Mouse (Mus musculus) lung, adult 18-20 months (tissue): ENCODE measurements around the gene Nbas.

ENCODE experiments used
- DNase-seq, 2 experiments: peaks; one replicate each; pipeline ENCODE4 v3.0.0; 2022; ENCODE audit warnings: mixed read lengths in 2 of 2

Nbas gene

DNA sequence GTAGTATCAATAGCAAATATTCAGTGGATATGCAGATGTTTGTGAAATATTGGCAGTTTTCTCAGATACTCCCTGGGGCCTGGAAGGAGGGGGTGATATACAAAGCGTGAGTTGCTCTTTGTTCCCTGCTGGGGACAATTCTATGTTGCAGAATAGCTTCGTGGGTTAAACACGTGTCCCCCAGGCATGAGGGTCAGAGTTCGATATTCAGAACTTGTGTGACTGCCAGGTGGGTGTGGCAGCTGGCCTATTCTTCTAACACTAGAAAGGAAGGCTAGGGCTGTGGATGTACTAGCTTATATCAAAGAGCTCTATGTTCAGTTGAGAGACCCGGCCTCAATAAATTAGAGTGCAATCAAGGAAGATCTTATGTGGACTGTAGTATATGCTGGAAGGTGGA lies 274.9 kb downstream of the Nbas start:
- no peak for DNase-seq

DNA sequence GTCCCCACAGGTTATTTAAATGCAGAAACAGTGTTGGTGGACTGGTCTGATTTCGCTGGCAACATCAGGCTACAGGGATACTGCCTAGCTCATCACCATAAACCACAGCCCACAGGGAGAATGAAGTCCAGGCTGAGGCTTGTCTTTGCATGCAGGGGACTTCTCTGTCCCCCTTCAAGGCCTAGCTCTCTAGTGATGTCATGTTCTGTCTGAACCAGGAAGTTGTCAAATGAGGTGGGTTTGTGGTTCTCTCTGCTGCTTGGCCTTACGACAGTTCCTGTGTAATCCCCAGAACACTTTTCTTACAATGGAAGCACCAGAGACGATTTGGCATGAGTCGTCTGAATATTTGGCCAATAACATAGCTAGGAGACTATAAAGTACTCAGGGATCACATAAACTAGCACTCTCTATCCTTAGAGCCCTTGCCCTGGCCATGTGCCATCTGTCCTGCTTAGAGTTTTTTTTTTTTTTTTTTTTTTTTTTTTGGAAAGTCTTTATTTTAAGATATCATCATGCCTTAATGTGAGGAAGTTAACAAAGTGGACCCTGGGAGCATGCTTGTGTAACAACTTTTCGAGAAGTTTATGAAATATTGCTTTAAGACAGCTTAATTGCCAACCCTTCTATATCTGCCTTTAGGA lies 294.8 kb downstream of the Nbas start:
- no peak for DNase-seq

DNA sequence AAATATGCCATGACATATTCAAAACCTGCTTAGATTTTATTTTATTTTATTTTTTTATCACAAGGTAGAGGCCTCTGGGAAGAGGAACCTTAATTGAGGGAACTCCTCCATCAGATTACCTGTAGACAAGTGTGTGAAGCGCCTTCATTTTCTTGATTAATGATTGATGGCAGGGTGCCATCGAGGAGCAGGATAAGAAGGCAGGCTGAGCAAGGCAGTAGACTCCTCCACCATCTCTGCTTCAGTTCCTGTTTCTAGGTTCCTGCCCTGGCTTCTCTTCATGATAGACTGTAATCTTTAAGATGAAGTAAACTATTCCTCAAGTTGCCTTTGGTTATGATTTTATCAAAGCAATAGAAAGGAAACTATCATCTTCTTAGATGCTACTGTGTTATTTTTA lies 295.4 kb downstream of the Nbas start:
- DNase-seq, result no peak

DNA sequence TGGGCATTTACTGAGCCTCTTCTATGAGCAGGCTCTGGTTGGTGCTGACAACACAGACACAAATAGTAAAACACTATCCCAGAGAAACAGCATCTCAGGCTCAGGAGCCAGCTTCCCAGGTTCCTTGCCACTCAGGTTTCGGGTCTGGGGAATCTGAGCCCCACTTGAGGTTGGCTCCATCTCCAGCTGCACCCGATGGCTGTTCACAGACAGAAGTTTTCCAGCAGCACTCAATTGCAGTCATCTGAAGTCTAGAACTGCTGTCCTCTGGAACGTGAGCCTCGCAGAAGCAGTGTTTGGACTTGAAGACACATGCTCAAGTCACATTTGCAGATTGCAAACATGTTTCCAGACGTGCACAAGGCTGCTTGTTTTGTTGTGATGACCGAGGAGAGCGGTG lies 297.5 kb downstream of the Nbas start:
- DNase-seq, result no peak

DNA sequence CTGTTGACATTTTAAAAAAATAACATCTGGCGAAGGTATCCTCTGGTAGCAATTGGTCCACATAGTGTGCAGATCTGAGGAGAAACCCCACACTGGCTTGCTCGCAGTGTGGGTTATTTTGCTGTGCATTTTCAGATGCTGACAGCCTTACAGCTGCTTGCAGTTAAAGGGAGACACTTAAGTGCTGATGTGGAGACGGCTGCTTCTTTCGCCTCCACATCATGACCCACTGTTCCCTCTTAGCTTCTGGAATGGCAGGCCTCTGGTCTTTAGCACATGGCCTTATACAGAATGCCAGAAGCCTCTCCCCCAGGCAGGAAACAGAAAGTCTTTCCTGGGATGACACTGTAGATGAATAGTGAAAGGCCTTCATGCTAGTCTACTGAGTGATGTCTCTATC lies 306.2 kb downstream of the Nbas start:
- no peak for DNase-seq

DNA sequence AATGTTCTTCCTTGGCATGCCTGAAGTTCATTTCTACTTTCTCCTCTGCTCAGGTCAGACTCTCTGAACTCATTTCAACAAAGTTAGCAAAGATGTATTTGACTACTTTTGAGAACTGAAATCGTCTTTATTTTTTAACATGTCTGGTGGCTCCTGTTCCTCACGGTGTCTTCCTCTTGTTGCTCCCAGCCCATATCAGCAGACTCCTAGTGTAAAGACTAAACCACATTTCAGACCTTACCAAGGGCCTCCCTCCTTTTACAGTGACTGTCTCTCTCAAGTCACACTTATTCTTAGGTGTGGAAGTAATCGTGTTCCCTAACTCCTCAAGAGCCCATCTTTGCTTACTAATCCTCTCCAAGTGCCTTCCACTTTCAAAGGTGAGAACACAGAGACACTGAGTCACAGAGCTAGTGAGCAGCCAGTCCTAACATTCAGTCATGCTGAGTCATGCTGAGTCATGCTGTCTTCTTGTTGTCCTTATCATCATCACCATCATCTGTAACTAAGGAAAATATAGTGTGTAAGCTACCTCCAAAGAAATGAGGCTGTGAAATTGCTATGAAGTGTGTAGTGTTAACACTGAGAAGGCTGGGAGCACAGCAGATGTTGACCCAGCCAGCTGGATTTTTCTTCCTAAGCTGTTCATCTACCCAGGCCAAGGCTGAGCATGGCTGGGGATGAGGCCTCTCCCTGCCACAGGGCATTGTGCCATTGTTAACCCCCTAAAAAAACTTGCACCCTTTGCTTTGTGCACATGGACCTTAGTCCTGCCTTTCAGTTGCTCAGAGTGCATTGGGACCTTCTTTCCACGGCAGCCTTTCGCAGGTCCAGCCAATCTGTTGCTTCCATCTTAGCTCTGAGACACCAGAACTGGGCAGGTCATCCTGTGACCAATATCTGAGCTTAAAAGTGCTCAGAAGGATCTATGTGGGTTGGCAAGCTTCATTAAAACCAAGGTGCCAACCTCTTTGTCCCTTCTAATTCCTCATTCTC lies 307.0 kb downstream of the Nbas start:
- no peak for DNase-seq

DNA sequence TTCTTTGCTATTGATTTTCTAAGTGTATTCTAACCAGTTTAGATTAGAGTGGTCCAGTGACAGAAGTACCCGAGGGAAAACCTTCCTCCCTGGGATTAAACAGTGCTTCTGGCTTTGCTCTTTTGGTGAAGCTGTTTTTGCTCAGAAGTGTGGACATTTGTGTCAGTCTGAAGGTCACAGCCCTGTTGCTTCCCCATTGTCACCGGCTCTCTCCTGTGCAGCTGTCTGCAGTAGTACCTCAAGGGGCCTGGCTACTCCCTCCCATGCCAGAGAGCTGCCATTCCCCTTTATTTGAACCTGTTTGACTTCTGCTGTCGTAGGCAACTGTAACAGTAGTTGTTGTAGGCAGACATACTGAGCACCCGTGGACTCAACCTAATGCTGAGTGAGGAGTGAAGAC lies 307.8 kb downstream of the Nbas start:
- DNase-seq, result no peak

DNA sequence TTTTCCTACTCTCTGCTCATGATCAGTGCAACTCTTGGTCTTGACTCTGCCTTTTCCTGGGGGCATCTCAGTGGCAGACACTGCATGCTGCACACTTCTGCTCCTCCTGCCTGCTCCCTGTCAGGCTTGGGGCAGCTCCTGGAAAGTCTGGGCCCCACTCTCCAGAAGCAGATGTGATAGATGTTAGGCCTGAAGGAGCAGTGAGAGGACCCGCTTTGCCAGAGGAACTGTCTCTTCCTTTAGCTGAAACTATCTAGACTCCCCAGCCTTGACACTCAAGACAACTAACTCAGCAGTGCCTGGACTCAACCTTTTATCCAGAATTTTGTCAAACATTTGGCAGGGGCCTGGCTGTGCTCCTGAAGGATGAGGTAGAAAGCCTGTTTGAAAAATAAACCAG lies 311.9 kb downstream of the Nbas start:
- DNase-seq, result no peak

DNA sequence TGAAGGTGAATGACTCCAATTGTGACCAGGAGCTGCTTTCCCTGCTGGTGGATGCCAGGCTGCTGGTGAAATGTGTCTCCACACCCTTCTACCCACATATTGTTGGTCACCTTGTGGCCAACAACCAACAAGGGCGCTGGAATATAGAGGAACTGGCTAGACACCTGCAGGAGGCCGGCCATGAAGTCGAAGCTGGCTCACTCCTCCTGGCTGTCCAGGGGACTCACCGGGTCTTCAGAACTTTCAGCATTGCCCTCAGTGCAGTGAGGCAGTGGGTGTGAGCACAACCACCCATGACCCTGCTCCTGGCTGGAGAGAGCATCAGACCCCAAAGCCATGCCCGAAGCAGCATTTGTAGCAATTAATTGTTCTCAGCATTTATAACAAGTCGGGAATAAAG lies 314.5 kb downstream of the Nbas start:
- DNase-seq, result no peak

DNA sequence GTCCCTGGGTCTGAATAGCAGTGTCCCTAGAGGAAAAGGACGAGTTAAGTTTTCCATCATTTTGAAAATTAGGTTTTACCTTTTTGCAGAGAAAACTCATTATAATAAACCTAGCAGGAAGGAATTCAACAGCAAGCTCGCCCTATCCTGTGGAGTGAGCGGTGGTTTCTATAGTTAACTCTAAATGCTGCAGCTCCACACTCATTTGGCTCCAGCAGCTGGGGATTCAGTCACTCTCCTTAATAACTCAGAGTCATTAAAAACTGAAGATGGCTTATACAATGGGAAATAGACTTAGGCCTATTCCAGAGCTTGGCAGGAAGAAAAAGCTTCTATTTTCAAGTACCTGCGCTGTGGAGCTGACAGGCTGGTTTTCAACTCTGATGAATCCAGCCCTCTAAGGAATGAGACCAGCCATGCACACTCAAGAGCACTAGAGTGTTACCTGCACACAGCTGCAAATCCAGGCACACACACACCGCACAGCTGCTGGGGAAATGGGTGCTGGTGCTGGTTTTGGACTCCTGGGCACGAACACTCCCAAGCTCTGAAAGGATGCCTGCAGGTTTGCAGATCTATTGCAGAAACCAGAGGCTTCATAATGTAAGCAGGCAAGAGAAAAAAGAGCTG lies 316.7 kb downstream of the Nbas start:
- no peak for DNase-seq

DNA sequence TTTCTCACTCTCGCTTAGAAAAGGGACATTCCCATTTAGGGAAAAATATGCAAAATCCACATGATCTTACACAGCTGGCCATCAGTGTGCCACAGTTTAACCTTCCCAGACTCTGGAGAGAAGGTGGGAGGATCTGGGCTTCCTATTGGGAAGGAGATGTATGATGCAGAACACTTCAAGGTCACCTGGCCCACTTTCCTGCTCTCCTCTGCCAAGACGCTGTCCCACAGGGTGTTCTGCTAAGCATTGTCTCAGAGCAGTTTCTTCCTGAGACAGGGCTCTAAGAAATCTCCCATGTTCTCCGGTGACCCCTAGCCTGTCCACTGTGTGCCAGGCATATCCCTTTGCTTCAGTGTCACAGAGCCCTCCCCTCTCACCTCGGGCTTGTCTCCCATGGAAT lies 318.7 kb downstream of the Nbas start:
- no peak for DNase-seq

DNA sequence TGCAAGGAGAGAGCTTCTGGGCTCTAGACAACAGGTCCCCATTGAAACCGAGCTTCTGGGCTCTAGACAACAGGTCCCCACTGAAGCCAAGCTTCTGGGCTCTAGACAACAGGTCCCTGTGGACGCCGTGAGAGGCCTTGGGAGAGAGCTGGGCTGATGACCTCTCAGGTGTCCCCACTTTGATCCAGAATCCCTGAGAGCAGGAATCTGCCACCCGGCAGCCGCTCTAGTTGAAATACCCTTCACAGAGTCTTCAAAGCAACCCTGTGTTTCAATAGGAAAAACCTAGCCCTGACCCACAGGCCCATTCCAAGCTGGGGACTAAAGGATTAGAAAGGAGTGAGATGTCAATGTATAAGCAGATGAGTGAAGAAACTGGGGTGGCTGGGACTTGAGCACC lies 320.1 kb downstream of the Nbas start:
- DNase-seq, result no peak

DNA sequence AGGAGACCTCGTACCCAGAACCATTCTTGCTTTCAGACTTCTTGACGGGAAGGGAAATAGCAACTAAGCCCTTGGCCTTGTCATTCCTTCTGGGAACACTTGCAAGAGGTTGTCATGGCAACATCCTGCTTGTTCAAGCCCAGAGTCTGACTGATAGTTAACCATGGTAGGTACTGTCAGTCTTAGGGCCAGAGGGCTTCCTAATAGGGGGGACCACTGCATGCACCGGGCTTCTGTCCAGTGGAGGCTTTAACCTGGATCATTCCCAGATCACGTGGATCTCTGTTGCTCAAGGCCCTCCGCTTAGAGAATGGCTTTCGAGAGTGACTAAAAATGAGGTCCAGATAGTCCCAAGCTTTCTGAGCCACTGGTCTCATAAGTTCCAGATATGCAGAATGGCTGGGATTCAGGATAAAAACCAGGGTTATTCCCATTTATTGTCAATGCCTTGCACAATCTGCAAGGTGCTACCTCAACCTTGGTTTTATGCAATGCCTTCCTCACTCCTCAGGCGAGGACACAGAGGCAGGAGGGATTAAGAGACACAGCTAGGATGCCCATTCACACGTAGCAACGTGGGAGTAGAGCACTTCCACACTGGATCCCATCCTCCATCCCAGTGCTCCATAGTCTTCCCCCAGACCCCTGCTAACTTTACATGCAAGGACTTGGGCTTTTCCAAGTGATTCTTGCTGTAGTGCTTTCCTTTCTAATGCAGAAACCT lies 326.0 kb downstream of the Nbas start:
- no peak for DNase-seq

DNA sequence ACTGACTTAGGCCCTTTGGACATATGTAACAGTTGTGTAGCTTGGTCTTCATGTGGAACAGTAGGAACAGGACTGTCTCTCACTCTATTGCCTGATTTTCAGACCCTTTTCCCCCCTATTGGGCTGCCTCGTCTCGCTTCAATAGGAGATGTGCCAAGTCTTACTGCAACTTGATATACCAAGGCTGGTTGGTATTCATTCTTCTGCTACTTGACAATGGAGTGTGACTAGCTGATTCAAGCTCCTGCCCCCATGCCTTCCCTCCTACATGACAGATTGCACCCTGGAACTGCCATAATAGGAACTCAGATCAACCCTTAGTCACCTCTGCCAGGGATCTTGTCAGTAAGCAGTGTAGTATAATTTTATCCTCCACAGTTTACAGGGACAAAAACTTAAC lies 328.1 kb downstream of the Nbas start:
- no peak for DNase-seq

DNA sequence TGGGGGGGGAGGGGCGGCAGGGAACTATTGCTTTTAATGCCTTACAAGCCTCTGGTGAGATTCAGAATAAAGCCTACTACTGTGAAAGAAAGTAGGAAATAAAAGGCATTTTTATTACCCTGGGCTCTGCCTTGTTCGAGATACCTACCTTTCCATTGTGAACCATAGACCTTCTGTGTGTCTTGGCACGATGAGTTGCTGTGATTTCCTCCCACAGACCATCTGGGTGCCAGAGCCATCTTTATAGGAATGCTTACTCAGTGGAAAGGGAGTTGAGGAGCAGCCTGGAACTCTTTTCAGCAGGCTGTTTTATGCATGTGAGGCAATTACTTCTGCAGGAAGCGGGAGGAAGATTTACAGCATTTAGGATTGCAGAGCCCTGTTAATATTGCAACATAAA lies 329.6 kb downstream of the Nbas start:
- no peak for DNase-seq

DNA sequence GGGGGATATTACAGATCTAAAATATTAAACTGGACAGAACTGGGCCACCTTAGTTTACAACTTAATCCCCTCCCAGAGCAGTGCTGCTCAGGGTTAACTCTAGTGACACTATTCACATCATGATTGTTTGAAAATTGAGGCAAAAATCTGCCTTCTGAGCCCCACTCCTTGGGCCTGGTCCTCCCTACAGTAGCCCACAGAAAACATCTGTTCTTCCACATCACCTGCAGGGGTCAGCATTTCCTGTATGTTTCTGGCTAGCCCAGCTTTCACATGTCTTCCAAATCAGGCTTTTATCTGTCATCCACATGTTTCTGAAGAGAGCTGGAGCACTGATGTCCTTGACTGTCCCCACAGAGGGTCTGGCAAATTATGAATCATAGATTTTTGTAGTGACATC lies 333.5 kb downstream of the Nbas start:
- no peak for DNase-seq

DNA sequence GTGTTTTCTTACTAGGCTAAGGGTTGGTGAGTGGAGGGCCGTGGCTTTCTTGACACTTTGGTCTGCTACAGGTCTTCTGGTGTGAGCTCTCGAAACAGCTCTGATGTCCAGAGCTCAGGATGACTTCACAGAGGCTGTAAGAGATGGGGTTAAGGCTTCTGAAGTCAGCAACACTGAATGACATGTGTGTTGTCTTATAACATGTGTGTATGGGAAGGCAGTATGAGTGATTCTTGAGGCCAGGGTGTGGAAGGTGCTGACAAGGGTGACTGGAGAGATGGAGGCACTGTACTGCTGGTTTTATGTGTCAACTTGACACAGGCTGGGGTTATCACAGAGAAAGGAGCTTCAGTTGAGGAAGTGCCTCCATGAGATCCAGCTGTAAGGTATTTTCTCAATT lies 338.1 kb downstream of the Nbas start:
- DNase-seq, result no peak

DNA sequence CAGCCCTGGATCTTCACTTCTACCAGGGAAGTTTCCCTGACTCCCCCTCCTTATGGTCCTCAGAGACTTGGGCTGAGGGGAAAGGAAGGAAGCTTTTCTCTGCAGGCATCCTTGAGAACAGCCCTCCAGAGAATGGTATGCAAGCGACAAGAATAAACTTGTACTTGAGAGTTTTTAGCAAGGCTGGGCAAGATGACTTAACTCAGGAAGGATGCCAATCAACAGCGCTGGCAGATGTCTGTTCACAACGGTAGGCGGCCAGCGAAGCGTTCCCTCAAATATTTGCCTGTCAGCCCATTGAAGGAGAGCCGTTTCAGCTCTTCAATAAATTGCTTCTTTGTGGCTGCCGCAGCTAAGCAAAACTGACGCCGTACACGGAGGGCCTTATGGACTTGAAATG lies 340.1 kb downstream of the Nbas start:
- DNase-seq, result no peak

DNA sequence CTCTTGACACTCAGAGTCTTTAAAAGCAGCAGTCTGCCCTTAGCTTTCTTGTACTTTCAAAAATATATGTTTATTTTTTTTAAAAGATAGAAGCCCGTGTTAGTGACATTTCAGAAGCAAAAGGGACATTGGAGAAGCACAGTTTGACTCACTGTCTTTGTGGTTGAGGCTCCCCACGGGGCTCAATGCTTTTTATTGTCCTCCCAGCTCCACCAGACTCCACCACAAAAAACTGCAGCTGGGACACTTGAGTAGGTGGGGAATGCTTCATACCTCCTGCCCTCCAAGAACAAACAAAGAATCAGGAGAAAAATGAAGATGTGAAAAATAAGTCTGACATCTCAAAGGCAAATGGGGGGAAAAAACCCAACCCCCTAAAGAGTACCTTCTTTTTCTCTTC lies 344.1 kb downstream of the Nbas start:
- no peak for DNase-seq

DNA sequence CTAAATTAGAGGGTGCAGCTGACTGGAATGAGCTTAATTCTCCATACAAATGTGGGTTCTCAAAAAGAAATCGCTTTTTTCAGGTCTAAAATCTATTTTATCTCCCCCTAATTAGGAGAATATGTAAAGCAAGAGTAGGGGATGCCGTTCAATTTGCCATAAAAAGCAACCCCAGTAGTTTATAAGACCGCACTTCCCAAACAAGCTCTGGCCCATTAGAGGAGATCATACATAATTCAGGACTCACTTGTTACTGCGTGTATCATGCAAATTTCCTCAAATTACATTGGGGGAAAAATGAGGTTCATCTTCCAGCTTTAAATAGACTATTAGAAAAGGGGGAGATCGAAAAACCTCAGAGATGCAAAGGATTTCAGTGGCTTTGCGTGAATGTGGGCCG lies 346.7 kb downstream of the Nbas start:
- no peak for DNase-seq

DNA sequence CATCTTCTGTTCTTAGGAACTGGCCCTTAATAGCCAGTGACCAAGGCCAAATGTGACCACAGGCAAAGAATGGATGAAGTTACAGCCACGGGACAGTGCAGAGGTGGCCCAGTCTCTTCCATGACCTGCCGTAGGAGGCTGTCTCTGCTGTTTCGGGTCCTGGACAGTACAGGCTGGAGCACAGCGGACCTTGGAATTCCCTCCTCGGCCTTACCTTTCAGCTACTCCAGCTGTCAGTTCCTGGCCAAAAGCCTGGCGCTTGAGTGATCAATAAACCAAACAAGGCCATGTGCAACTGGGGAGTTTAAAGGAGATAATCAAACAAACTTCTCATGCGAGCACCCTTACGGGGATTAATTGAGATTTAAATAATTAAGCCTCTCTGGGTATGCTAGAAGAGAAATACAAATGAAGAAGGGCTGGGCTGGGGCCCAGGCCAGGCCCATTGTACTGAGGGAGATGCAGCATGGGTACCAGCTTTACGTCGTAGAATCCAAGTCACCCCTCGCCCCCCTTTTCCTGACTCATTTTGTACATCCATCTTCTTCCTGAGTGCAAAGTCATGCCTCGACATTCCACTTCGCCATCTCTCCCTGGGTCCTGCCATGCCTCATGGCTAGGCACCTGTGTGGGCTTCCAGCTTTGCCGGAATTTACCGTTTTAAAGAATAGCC lies 353.4 kb downstream of the Nbas start:
- DNase-seq, result no peak

DNA sequence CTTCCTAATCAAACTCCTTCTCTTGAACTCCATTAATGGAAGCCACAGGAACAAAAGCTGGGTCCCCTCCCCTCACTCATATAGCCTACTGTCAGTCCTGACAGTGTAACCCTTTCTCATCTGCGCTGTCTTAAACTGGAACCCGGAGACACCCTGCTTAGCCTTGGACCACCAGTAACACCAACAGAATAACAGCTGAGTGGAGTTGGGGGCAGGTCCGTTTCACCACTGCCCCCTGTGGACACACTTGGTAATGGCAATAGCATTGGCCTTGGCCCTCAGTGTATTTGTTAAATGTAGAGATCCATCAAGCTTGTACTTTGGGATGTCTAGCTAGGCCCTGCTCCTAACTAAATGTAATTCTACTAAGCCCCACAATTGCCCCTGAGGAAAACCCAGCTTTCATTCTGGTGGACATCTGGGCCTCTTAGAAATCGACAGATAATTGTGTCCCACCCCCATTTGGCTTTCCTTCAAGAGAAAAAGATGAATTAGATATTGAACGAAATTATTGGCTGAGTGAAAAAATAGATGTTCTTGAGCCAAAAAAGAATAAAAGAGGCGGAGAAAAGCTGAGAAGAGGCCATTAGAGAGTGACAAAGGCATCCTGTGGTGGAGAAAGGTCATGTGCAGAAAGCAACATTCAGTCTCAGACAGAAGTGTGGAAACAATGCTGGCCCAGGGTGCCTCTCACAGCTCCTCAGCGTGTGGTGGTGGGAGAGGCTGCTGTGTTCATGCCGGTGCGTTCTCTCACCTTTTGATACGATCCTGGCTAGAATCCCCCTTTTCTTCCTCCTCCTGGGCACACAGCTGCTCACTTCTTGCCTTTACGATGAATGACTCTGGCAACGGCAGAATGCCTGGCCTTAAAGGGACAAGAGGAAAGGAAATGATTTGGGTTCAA lies 358.1 kb downstream of the Nbas start:
- no peak for DNase-seq
